Mouse (Mus musculus) heart, adult 18-20 months (tissue): ENCODE measurements around the gene Uchl5. TPM values are rescaled to one million over a fixed set of nuclear protein-coding genes. Genes with fewer than 3 reads are reported as not detected.

ENCODE experiments used
- DNase-seq, 2 experiments: peaks; one replicate each; pipeline ENCODE4 v3.0.0; 2021 to 2022; ENCODE audit warnings: mixed read lengths in 1 of 2
- total RNA-seq, 2 experiments: library from RNA; stranded (reverse); gene quantifications; 2 replicates each; pipeline ENCODE4 v1.2.3; 2021

The Uchl5 gene
- total RNA-seq, 2 experiments from 2014 or later, result 16.3 to 21.1 TPM

DNA sequence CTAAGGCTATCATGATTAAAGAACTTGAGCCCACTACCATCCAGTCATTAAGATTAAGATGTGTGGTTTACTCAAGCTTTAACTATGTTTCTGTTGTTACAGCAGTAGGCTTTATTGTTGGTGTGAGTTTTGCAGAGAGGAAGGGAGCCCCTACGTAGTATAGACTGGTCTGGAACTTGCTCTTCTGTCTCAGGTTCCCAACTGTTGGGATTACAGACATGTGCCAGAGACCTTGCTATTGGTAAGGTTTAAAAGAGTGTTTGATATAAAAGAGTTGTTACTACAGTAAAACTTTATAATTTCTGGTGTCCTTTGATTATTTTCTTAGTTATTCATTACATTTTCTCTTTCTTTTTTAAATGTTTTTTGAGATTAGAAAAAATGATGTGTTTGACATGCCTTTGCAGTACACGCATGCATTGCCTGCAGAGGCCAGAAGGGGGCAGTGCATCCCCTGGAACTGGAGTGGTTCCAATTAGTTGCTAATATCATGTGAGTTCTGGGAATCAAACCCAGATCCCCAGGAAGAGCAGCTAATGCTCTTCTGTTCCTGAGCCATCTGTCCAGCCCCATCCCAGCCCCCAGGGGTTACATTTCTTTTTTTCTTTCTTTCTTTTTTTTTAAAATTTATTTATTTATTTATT, 11.6 kb downstream of the Uchl5 start:
- peak; percentile 12 to 68 for DNase-seq

- peak; percentile 39 to 81 for DNase-seq
Observed at GRCm38 (mm10) chr1:143803537-143803936, 26.5 kb downstream of the Uchl5 start.

DNA sequence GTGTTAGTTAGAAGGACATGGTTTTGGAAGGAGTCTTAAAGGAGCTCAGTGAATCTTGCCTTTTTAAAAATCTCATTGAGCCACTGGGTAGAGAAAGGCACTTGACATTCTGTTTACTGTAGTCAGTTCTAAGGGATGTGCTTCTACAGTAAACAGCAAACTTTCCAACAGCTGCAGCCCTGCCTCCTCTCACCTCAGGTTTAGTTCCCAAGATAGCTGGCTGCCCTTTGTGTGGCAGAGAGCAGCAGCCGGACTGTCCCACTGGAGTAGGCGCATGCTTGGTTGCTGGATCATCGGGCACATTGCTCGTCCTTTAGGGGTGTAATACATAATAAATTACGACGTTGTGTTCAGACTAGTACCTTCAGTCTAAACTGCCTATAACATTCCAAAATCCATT, 32.0 kb downstream of the Uchl5 start:
- peak; percentile 3 to 13 for DNase-seq

- DNase-seq, result peak; percentile 72 to 89
Observed at GRCm38 (mm10) chr1:143813676-143814360, 36.7 kb downstream of the Uchl5 start.

DNA sequence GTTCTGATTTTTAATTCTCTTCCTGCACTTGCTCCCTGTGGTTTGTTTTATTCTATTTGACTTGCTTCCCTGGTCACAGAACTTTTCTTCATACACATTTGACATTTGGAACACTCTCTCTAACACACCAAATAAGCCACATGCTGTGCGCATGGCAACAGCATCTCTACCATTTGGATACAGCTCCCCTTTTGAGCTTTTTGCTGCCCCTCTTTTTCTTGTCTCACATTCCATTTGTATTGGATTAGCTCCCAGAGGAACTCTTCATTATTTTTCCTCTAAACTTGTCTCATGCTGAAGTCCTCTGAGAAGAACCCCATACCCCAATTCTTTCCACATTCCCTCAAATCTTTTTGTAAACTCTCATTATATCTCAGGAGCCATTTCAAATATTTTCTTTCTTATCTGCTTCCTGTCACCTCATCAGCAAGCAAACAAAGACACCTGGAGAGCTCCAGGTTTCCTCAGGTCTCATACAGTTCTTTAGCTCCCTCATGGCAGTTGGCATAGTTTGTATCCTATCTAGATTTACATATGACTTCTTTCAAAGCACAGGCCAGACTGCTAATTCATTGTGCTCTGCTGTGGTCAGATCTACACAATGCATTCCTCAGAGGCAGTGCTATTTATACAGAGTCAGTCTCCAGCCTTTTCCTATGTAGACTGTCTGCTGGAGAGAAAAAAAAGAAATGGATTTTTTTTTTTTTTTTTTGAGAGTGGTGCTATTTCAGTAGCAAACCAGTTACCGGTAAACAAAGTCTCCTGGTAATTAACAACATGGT, 43.2 kb downstream of the Uchl5 start:
- DNase-seq, result no peak

GRCm38 (mm10) chr1:143822677-143823076, 45.6 kb downstream of the Uchl5 start:
- no peak for DNase-seq

DNA sequence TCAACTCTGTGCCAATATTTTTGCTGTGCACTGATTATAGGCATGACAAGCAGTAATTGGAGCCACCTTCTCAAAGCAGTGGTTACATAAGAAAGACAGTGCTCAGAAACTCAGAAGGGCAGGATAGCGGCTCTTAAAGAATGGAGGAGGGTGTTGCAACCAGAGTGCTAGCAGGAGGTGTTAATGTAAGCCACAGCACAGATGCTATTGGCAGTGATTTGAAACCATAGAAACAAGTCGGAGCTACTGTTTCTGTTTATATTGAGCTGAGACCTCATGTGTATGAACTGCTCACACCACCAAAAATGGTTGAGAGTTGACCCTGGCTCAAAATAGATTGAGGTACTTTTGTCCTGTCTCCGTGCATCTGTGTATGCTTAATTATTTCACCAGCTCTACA, 53.6 kb downstream of the Uchl5 start:
- DNase-seq, result no peak

- DNase-seq, result no peak
Observed at GRCm38 (mm10) chr1:143836363-143837182, 59.5 kb downstream of the Uchl5 start.

GRCm38 (mm10) chr1:143837681-143838080, 60.6 kb downstream of the Uchl5 start:
- peak in 1 of 2 experiments; percentile 14 for DNase-seq

DNA sequence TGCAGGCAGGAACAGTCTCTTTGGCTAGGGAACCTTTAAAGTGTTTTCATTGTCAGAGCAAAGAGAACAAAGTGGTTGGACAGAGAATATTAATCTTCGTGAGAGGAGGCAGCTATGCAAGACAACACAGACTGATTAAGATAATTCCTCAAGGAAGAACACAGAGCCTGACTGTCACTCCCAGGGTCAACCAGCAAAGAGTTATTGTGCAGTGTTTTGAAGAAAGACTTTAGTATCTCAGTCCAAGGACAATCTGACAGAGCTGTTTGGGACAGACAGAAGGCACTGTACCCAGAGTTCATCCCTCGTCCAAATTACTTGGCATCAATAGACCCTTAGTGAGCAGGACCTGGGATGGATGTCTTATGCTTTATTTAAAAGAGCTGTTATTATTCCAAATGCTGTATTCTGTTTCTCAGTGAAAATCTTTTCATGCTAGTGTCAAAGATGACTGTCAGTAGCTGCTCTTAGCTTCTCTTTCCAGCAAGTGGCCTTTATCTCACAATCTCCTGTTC, 61.9 kb downstream of the Uchl5 start:
- DNase-seq, result no peak

DNA sequence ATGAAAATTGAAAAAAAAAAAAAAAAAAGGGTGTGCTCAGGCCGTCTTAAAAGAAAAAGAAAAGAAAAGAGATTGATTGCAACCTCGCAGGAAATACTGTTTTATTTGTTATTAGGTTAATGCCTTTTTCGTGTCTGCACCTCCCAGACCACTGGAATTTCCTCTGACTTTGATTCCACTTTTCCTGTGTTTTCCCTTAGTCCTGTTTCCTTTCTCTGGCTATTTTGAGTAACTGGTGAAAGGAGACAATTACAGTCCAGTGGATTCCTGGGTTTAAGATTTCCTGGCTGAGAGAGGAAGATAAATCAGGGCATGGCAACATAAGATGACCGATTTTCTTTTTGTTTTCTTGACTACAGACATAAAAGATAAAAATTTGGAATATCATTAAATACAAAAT, 75.3 kb downstream of the Uchl5 start:
- DNase-seq, result no peak

DNA sequence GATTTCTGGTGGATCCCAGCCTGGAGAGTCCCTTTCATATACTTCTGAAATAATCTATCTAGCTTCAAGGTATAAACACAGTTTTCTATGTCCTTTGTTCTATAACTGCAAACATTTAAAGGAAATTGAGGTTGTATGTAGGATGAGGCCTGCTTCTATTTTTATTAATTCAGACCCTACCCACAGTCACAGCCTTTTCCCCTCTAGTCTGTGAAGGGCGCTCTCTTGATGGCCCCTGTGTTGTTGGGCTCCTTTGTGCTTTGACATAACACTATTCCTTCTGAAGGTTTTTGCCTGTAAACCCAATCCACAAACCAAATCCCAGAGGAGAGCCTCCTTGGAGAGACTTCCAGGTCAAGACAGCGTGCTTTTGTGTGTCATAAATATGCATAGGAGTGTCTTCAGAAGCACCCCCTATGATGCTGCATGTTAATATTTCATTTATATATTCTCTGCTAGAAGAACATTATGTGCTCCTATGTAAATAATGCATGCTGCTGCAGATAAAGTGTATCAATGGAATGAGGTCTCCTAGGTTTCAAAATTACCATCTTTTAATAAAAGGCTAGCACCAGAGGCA, 75.8 kb downstream of the Uchl5 start:
- no peak for DNase-seq

DNA sequence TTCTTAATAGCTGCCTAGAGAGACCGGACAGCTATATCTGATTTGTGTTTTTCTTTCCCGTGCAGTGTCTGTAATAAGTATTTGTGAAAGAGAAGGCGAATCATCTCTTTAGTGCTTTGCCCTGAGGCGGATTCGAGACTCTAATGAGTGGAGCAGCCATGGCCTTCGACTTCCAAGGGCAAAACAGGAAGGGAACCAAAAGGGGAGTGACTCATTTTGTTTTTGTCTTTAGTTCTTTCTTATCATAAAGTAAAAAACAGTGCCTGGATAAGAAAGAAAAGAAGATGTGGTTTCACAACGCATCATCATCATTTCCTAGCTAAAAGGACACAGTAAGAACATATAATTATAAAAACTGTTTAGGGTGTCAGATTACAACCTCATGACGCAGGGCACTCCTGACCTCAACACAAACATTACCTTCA, 76.6 kb downstream of the Uchl5 start:
- DNase-seq, result peak in 1 of 2 experiments; percentile 13

DNA sequence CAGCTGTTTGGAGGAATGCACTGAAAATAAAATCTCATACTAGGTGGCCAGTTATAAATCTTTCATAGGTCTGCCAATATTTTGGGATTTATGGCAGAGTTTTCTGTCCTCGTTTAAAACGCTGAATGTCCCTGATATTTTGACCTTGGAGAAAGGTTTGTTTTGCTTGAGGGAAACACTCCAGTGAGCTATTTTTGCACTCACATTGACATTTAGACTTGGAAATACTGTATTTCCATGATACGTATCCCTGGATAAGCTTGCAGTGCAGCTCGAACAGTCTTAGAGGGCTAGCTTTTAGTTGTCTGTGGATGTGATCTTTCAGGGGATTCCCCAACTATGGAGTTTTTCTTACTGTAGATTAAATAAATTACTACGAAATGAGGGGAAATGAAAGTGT, 78.6 kb downstream of the Uchl5 start:
- DNase-seq, result no peak

Other genes starting within 250 kb of the Uchl5 start
- 1 to 10 TPM; 2.4 to 2.5 TPM for gene B3galt2, start 136.6 kb upstream of the Uchl5 start, total RNA-seq
- gene Cdc73, start 74.4 kb upstream of the Uchl5 start, total RNA-seq, result 10 to 100 TPM; 54.2 to 54.9 TPM
- 10 to 100 TPM; 77.6 to 77.8 TPM for gene Glrx2, start 60.9 kb upstream of the Uchl5 start, total RNA-seq
- 1 to 10 TPM; 8.9 to 9.1 TPM for gene Trove2, start 204 bp upstream of the Uchl5 start, total RNA-seq
- 10 to 100 TPM; 31.5 to 37.8 TPM for gene Rgs2, start 226.9 kb downstream of the Uchl5 start, total RNA-seq